Mouse (Mus musculus) cerebellum, postnatal 10 days (tissue): ENCODE measurements at regions not wholly inside any gene's neighbourhood (a gene's known extent, or its start where the extent isn't known, plus 50 kb on each side); places are given as distances from the start of the nearest gene placed in this dataset.
A peak's percentile ranks its signal among the peaks of the same experiment; 100 is the strongest.

Experiments
- DNase-seq, 2 experiments: peaks; one replicate each; pipeline ENCODE4 v3.0.0; 2021; ENCODE audit warnings: mixed read lengths in 2 of 2

- no peak for DNase-seq
These were observed 54.0 kb upstream of the Psmd7 start for GRCm38 (mm10) chr8:107642241-107642640.

- no peak for DNase-seq
These were observed 59.7 kb upstream of the Psmd7 start for GRCm38 (mm10) chr8:107647936-107648335.

GRCm38 (mm10) chr8:107650306-107650705 lies 62.0 kb upstream of the Psmd7 start:
- DNase-seq, result peak; percentile 29 to 46

GRCm38 (mm10) chr8:107651424-107651823 lies 63.2 kb upstream of the Psmd7 start:
- peak; percentile 15 to 19 for DNase-seq

DNA sequence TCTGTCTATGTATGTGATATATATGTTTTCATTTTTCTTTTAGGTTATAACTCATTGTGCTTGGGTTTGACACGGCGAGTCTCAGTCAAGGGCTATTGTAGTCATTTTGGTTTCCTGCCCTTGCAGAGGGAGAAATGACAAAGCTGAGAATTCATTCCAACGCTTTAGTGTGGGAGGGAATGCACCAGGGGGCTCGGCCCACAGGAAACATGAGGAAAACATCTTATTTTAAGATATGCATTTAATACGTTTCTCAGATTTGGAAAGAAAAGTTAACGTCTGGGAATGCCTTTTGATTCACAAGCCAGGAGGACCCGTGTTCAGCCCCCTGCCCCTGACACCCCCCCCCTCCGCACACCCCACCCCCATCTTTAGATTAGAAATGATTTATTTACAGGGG lies 64.0 kb upstream of the Psmd7 start:
- DNase-seq, result no peak

DNA sequence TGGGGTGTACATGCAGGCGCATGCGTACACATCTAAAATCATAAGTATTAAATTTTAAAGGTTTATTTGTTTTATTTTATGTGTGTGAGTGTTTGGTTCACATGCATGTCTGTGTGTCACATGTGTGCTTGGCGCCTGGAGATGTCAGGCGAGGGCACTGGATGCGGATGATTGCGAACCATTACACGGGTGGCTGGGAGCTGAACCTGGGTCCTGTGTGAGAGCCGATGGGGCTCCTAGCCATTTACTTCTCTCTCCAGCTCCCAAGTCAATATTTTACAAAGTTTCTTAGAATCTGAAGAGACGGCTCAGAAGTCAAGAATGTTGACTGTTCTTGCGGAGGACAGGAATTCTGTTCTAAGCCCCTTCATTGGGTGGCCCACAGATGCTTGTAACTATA lies 65.4 kb upstream of the Psmd7 start:
- no peak for DNase-seq

DNA sequence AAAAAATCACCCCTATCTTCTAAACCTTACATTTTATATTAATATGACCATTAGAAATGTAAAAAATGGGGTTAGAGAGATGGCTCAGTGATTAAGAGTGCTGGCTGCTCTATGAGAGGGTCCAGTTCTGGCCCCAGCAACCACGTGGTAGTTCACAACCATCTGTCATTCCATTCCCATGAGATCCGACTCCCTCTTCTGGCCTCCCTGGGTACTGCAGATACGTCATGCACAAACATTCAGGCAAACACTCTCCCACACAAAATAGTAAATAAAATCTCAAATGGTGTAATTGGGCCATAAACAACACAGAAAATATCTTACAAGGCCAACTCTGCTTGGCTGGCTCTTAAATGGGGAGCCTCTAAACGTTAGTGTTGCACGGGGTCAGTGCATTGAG lies 68.4 kb upstream of the Psmd7 start:
- peak; percentile 24 to 37 for DNase-seq

- DNase-seq, result no peak
These were observed 69.5 kb upstream of the Psmd7 start for GRCm38 (mm10) chr8:107657741-107658140.

DNA sequence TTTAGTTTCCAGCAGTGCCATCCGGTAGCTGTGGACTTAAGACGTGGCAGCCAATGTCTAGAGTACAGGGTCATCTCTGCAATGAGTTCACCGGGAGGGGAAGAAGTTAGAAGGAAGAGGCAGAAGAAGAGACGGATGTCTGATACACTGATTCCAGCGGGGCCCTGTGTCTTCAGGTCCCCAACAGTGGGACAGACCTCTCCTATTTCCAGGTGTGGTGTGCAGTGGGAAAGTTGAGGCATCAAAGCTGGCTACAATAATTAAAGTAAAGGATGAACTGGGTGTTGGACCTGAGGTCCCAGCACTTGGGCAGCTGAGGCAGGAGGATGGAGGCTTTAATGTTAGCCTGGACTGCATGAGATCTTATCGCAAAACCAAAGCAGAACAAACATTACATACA lies 70.1 kb upstream of the Psmd7 start:
- DNase-seq, result no peak

DNA sequence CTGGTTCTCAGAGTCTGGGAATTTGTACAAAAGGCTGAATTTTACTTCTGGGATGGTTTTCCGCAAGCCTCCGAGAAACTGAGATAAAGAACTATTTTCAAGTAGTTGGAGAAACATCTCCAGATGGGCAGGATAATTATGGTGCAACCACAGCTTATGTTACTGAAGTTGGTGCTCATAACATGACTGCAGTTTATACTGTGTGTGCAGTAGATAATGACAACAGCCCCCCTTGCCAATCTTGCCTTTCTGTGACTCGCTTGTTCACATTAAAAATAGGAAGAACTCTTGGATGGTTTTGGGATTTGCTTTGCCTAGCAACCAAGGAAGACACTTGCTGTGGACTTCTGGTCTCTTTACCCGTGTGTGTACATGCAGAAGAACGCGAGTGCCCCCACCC lies 72.4 kb upstream of the Psmd7 start:
- DNase-seq, result no peak

DNA sequence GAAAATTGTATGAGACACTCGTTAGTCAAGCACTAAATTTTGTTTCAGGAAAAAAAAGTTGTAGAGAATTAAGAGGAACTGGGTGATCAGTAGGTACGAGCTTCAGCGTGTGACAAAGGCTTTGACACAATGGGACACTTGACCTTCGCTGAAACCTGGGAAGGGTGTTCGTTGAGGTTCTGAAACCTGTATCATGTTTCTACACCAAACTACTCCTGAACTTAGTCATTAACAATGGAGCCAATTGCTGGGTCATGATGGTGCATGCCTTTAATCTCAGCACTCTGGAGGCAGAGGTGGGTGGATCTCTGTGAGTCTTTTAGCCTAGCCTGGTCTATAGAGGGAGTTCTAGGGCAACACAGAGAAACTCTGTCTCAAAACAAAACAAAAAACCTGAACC lies 81.3 kb upstream of the Psmd7 start:
- no peak for DNase-seq

- DNase-seq, result peak; percentile 44 to 62
These were observed 83.2 kb upstream of the Psmd7 start for GRCm38 (mm10) chr8:107671471-107671870.

GRCm38 (mm10) chr8:107672691-107673090 lies 84.4 kb upstream of the Psmd7 start:
- no peak for DNase-seq

DNA sequence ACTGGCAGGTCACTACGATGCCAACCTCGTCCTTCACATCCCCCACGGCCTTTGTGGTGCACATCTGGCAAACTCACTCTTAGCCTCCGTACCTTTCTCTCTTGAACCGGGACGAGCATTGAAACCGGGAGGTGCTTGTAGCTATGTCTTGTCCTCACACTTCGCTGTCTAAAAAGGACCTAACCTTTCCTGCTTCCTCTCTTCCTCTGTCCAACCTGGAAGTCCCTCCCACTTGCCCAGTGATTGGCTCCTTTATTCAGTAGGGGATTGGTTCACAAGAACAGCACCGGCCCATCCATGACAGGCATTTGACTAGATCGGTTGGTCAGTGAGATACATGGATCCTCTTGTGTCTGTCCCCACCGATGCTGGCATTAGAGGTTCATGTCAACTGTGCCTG lies 93.8 kb upstream of the Psmd7 start:
- no peak for DNase-seq

- peak; percentile 48 to 59 for DNase-seq
These were observed 96.7 kb upstream of the Psmd7 start for GRCm38 (mm10) chr8:107684721-107685691.

DNA sequence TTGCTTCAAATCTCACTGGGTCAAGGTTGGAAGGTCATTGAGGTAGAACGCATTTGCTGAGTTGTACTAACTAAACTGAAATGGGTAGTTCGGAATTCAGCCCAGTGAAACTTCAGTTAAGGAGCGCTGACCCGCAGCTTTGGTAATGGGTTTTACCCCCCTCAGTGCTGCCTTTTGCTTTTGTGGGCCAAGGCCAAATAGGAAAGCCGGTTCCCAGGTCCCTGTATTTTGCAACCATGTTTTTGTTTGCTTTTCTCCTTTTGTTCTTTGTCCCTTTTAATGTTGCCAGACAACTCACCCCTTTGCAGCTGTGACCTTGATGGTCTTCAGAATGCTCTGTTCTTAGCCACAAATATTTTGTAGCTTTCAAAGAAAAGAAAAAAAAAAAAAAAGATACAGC lies 98.7 kb upstream of the Psmd7 start:
- DNase-seq, result peak in 1 of 2 experiments; percentile 15

DNA sequence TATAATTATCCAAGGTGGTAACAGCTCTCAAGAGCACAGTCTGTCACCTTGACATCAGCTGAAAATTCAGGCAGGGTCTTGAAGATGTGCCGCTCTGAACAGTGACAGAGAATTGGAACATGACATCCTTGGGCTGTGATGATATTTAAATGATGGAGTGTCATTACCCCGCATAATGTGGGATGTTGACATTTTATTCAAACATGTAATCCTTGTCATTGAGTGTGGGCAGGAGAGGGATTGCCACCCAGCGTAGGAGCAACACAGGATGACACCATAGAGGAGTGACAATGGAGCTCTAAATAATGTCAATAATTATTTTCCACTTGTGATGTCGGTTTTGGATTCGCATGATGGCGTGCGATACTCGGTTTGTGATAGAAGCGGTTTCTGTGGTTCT lies 99.3 kb upstream of the Psmd7 start:
- DNase-seq, result no peak

DNA sequence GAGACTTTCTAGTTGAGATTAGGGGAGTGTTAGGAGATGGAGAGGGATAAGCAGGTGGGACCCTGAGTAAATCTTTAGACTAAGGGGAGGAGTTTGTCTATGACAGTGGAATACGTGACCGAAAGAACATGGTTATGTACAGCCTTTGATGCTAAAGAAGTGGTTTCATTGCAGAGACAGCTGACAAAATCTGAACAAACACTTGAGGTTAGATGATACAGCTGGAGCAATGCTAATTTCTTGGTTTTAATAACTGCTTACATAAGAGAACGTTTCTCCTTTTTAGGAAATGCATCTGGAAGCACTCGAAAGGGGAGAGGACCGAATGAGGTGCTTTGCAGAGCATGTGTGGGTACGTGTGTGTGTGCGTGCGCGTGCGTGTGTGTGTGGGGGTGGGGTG lies 100.8 kb upstream of the Psmd7 start:
- DNase-seq, result no peak

DNA sequence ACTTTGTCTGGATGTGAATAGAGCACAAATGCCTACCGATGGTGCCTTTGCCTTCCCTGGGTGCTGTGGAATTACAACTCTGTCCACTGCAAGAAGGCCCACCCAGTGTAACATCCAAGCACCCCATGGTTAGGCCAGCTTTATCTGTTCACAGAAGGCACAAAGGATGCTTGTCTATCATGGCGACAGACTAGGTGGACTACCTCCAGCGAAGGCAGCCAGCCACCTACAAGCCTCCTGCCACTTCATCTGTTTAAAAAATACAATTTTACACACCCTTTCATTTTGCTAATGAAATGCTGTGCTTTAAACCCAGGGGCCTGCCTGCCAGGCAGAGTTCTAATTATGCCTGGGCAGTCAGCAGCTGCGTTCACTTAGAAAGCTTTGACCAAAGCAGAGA lies 103.0 kb upstream of the Psmd7 start:
- peak in 1 of 2 experiments; percentile 12 for DNase-seq

- DNase-seq, result no peak
These were observed 108.4 kb upstream of the Psmd7 start for GRCm38 (mm10) chr8:107696384-107697346.

DNA sequence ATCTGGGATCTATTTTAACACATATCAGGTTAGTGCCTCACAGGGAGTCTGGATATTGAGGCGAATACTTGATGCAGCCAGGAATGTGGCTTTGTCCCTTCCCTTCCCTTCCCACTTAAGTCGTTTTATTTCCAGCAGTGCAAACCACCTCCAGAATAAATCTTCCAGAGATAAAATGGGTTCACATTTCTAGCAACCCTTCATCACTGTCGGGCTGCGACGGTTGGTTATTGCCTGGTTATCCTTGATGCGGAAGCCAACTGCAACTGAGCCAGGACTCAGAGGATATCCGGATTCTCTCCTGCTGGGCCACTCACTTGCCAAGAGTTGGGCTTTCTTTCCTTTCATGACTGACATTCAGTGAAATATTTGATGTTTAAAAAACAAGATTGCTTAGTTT lies 111.0 kb upstream of the Psmd7 start:
- peak; percentile 77 to 78 for DNase-seq

DNA sequence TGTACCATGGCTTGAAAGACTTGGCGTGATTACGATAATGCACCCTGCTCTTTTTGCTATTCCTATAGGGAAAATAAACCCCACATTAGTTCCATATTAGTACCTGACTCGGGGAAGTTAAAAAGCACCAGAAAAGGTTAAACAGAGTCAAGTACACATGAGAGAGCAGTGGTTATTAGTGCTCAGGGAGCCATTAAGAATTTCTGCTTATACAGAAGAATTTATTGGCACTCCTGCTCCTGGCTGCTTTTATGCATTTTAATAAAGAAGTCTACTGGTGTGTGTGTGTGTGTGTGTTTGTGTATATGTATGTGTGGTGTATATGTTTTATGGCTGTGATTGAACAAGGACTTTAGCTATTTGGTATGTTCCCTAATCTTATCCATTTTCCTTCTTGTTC lies 111.5 kb upstream of the Psmd7 start:
- peak in 1 of 2 experiments; percentile 11 for DNase-seq

- DNase-seq, result no peak
These were observed 127.6 kb upstream of the Psmd7 start for GRCm38 (mm10) chr8:107715901-107716300.
